Mouse (Mus musculus): ENCODE data around the gene Gmpr. TPM values are rescaled to one million over a fixed set of nuclear protein-coding genes. Genes with fewer than 3 reads are reported as not detected.
A peak's percentile ranks its signal among the peaks of the same experiment; 100 is the strongest.
"Not testable (repeated sequence)": the region's sequence is repeated elsewhere in the genome, so short reads cannot be mapped to it uniquely, and the experiment has no call there.

The Gmpr gene
- total and polyA plus RNA-seq, 3 experiments, result 139 to 171 (median 158) TPM

GRCm38 (mm10) chr13:45479951-45480350 is 27.3 kb upstream of the Gmpr start:
- no peaks in the 10 kb centered on the region for H3K79me2 ChIP-seq (replicated peaks; ENCODE audit: control insufficient read depth, insufficient read depth, low read length)
- H3K4me1 ChIP-seq (ENCODE audit: control insufficient read depth, insufficient read depth, low read length), result no peaks in the 10 kb centered on the region
- no peak for DNase-seq
- no peaks in the 10 kb centered on the region; the same call in 1 of the 2 replicates for H3K36me3 ChIP-seq (ENCODE audit: control insufficient read depth, insufficient read depth, low read length)
- H3K27me3 ChIP-seq (ENCODE audit: control insufficient read depth, insufficient read depth, low read length), result no peaks in the 10 kb centered on the region
- no peak overlapping the region for H3K4me3 ChIP-seq
- no peak overlapping the region for H3K27ac ChIP-seq
- no peak for TF ChIP-seq EP300 (IDR thresholded peaks at IDR 0.05; ENCODE audit: insufficient read depth, low read depth, low read length)
- no peak for TF ChIP-seq CTCF (IDR thresholded peaks at IDR 0.05)
- TF ChIP-seq POLR2A (IDR thresholded peaks at IDR 0.05; ENCODE audit: insufficient read depth, low read depth, low read length), result no peak
- H3K9ac ChIP-seq (ENCODE audit: low read depth, low read length), result no peak overlapping the region
- WGBS, result 39% methylated on average over 6 of the region's 6 CpGs
- intact Hi-C loops (cut with DNase I), result loop anchor here (5.0 kb wide), 1 partner anchor 313 kb away; no protein-coding TSS in a partner anchor

GRCm38 (mm10) chr13:45483215-45483614 is 24.0 kb upstream of the Gmpr start:
- intact Hi-C loops (cut with DNase I), result no loop called here
- TF ChIP-seq EP300 (IDR thresholded peaks at IDR 0.05; ENCODE audit: insufficient read depth, low read depth, low read length), result no peak
- TF ChIP-seq CTCF (IDR thresholded peaks at IDR 0.05), result no peak
- no peak for TF ChIP-seq POLR2A (IDR thresholded peaks at IDR 0.05; ENCODE audit: insufficient read depth, low read depth, low read length)
- DNase-seq, result no peak
- Histone ChIP-seq H3K27me3 (ENCODE audit: control insufficient read depth, insufficient read depth, low read length) (no peaks in the 10 kb centered on the region), H3K36me3 (ENCODE audit: control insufficient read depth, insufficient read depth, low read length) (no peaks in the 10 kb centered on the region; the same call in 1 of the 2 replicates), H3K4me1 (ENCODE audit: control insufficient read depth, insufficient read depth, low read length) (peaks cover 4% of the 10 kb centered on the region), H3K79me2 (replicated peaks; ENCODE audit: control insufficient read depth, insufficient read depth, low read length) (no peaks in the 10 kb centered on the region), H3K4me3 (no peak overlapping the region), H3K27ac (no peak overlapping the region), H3K9ac (ENCODE audit: low read depth, low read length) (no peak overlapping the region)
- WGBS, result 89% methylated on average over 2 of the region's 2 CpGs

GRCm38 (mm10) chr13:45483949-45484348 is 23.3 kb upstream of the Gmpr start:
- H3K27me3 ChIP-seq (ENCODE audit: control insufficient read depth, insufficient read depth, low read length); H3K36me3 ChIP-seq (ENCODE audit: control insufficient read depth, insufficient read depth, low read length); intact Hi-C loops (cut with DNase I); H3K79me2 ChIP-seq (replicated peaks; ENCODE audit: control insufficient read depth, insufficient read depth, low read length); DNase-seq; H3K27ac ChIP-seq; H3K4me1 ChIP-seq (ENCODE audit: control insufficient read depth, insufficient read depth, low read length); H3K9ac ChIP-seq (ENCODE audit: low read depth, low read length); H3K4me3 ChIP-seq: not testable (repeated sequence)
- WGBS, result 96% methylated on average over 16 of the region's 16 CpGs

GRCm38 (mm10) chr13:45485602-45486001 is 21.6 kb upstream of the Gmpr start:
- Histone ChIP-seq H3K4me3 (no peak overlapping the region), H3K79me2 (replicated peaks; ENCODE audit: control insufficient read depth, insufficient read depth, low read length) (no peaks in the 10 kb centered on the region), H3K27ac (no peak overlapping the region), H3K9ac (ENCODE audit: low read depth, low read length) (no peak overlapping the region), H3K27me3 (ENCODE audit: control insufficient read depth, insufficient read depth, low read length) (no peaks in the 10 kb centered on the region), H3K4me1 (ENCODE audit: control insufficient read depth, insufficient read depth, low read length) (peaks cover 4% of the 10 kb centered on the region), H3K36me3 (ENCODE audit: control insufficient read depth, insufficient read depth, low read length) (no peaks in the 10 kb centered on the region; the same call in 1 of the 2 replicates)
- peak; percentile 35 to 37 for DNase-seq
- intact Hi-C loops (cut with DNase I), result no loop called here
- no peak for TF ChIP-seq POLR2A (IDR thresholded peaks at IDR 0.05; ENCODE audit: insufficient read depth, low read depth, low read length)
- 60% methylated on average over 4 of the region's 4 CpGs for WGBS

GRCm38 (mm10) chr13:45486598-45486997 is 20.6 kb upstream of the Gmpr start:
- H3K27me3 ChIP-seq (ENCODE audit: control insufficient read depth, insufficient read depth, low read length), result no peaks in the 10 kb centered on the region
- H3K79me2 ChIP-seq (replicated peaks; ENCODE audit: control insufficient read depth, insufficient read depth, low read length), result no peaks in the 10 kb centered on the region
- H3K36me3 ChIP-seq (ENCODE audit: control insufficient read depth, insufficient read depth, low read length), result no peaks in the 10 kb centered on the region; the same call in 1 of the 2 replicates
- intact Hi-C loops (cut with DNase I), result no loop called here
- TF ChIP-seq EP300 (IDR thresholded peaks at IDR 0.05; ENCODE audit: insufficient read depth, low read depth, low read length) (peak; percentile 53; the same call in 1 of the 2 replicates), CTCF (IDR thresholded peaks at IDR 0.05) (no peak)
- no peak overlapping the region for H3K4me3 ChIP-seq
- H3K27ac ChIP-seq, result peak overlapping the region; percentile 61
- peak; percentile 67 to 81 for DNase-seq
- WGBS, result 36% methylated on average over 2 of the region's 2 CpGs
- no peak overlapping the region for H3K9ac ChIP-seq (ENCODE audit: low read depth, low read length)
- H3K4me1 ChIP-seq (ENCODE audit: control insufficient read depth, insufficient read depth, low read length), result peaks cover 4% of the 10 kb centered on the region

GRCm38 (mm10) chr13:45491991-45492732 is 15.1 kb upstream of the Gmpr start:
- Histone ChIP-seq H3K27ac (no peak overlapping the region), H3K4me3 (no peak overlapping the region), H3K79me2 (replicated peaks; ENCODE audit: control insufficient read depth, insufficient read depth, low read length) (no peaks in the 10 kb centered on the region), H3K4me1 (ENCODE audit: control insufficient read depth, insufficient read depth, low read length) (peaks cover 2% of the 10 kb centered on the region; the same call in 1 of the 2 replicates), H3K9ac (ENCODE audit: low read depth, low read length) (no peak overlapping the region), H3K27me3 (ENCODE audit: control insufficient read depth, insufficient read depth, low read length) (no peaks in the 10 kb centered on the region), H3K36me3 (ENCODE audit: control insufficient read depth, insufficient read depth, low read length) (no peaks in the 10 kb centered on the region)
- 83% methylated on average over 8 of the region's 8 CpGs for WGBS
- TF ChIP-seq POLR2A (IDR thresholded peaks at IDR 0.05; ENCODE audit: insufficient read depth, low read depth, low read length) (no peak), CTCF (IDR thresholded peaks at IDR 0.05) (peak; percentile 47)
- peak in 1 of 2 experiments; percentile 2 for DNase-seq
- intact Hi-C loops (cut with DNase I), result no loop called here

Measured in heart, adult 2 months (tissue).